Mouse (Mus musculus): ENCODE results near the gene Dhx37. TPM values are rescaled to one million over a fixed set of nuclear protein-coding genes. Genes with fewer than 3 reads are reported as not detected.

The Dhx37 gene
- total RNA-seq (2021): 17.5 and 25.9 TPM in 2 replicates
- long read RNA-seq, full-length matches to known transcripts: 2 of 8 reads
- long read RNA-seq, partial matches to known transcripts: 5 of 8 reads
- long read RNA-seq, other reads (novel, unspliced or antisense): 1 of 8 reads

GRCm38 (mm10) chr5:125433793-125434337, at the start of gene Dhx37:
Gene Dhx37 (minus strand): TSS chr5:125434121.
- DNase-seq: peak; percentile 94

- DNase-seq: no peak
Measured at GRCm38 (mm10) chr5:125482474-125482873, 48.6 kb upstream of the Dhx37 start.

- no peak for DNase-seq
Measured at GRCm38 (mm10) chr5:125480434-125481231, 46.7 kb upstream of the Dhx37 start.

GRCm38 (mm10) chr5:125479376-125479775, 45.5 kb upstream of the Dhx37 start:
- no peak for DNase-seq

- DNase-seq: no peak
Measured at GRCm38 (mm10) chr5:125478037-125478436, 44.1 kb upstream of the Dhx37 start.

GRCm38 (mm10) chr5:125477533-125477932, 43.6 kb upstream of the Dhx37 start:
- no peak for DNase-seq

GRCm38 (mm10) chr5:125476799-125477198, 42.9 kb upstream of the Dhx37 start:
- DNase-seq: no peak

- DNase-seq: no peak
Measured at GRCm38 (mm10) chr5:125476286-125476625, 42.3 kb upstream of the Dhx37 start.

GRCm38 (mm10) chr5:125475601-125476285, 41.8 kb upstream of the Dhx37 start, which contains the start of gene Aacs:
Gene Aacs (plus strand): TSS chr5:125475814.
- peak; percentile 98 for DNase-seq

GRCm38 (mm10) chr5:125475030-125475429, 41.1 kb upstream of the Dhx37 start:
- DNase-seq: no peak

- no peak for DNase-seq
Measured at GRCm38 (mm10) chr5:125472796-125473475, 39.0 kb upstream of the Dhx37 start.

GRCm38 (mm10) chr5:125470713-125471112, 36.8 kb upstream of the Dhx37 start:
- DNase-seq: no peak

GRCm38 (mm10) chr5:125467261-125467660, 33.3 kb upstream of the Dhx37 start:
- peak; percentile 26 for DNase-seq

GRCm38 (mm10) chr5:125466483-125466882, 32.6 kb upstream of the Dhx37 start:
- DNase-seq: no peak

- DNase-seq: peak; percentile 94
Measured at GRCm38 (mm10) chr5:125465701-125466106, 31.8 kb upstream of the Dhx37 start.

GRCm38 (mm10) chr5:125465192-125465591, 31.3 kb upstream of the Dhx37 start:
- no peak for DNase-seq

GRCm38 (mm10) chr5:125461868-125462445, 28.0 kb upstream of the Dhx37 start:
- DNase-seq: peak; percentile 61

- DNase-seq: no peak
Measured at GRCm38 (mm10) chr5:125460574-125460973, 26.7 kb upstream of the Dhx37 start.

GRCm38 (mm10) chr5:125457538-125457937, 23.6 kb upstream of the Dhx37 start:
- no peak for DNase-seq

GRCm38 (mm10) chr5:125456100-125456499, 22.2 kb upstream of the Dhx37 start:
- DNase-seq: no peak

GRCm38 (mm10) chr5:125452573-125452972, 18.7 kb upstream of the Dhx37 start:
- DNase-seq: peak; percentile 71

GRCm38 (mm10) chr5:125449306-125449705, 15.4 kb upstream of the Dhx37 start:
- no peak for DNase-seq
